Comparison of ENCODE assay signal across 8 mouse cellular contexts in genomic region chr7:46422764-46423412, GRCm38 (mm10). TPM values are rescaled to one million over a fixed set of nuclear protein-coding genes. Genes with fewer than 3 reads are reported as not detected.
A peak's percentile ranks its signal among the peaks of the same experiment; 100 is the strongest.
DNase-seq lines count a peak whose midpoint lies in the region; TF ChIP-seq lines count a peak whose summit lies in the region.

No protein-coding gene starts in this region.

- peak overlapping the region; percentile 29; the same call in 1 of the 2 replicates for H3K4me3 ChIP-seq in layer of hippocampus, adult 2 months

- peak; percentile 77 for TF ChIP-seq CTCF in layer of hippocampus, adult 2 months (conservative IDR thresholded peaks at IDR 0.05)

- H3K27ac ChIP-seq in layer of hippocampus, adult 2 months = peak overlapping the region; percentile 92

- peak; percentile 86 to 88 for DNase-seq in B cell, adult 2 months
- DNase-seq in Muller cell, postnatal 12 days (ENCODE audit: inconsistent ontology term) = peak; percentile 5
- peak; percentile 84 for DNase-seq in cerebellum, adult 9-10 months
- peak; percentile 66 to 74 for DNase-seq in frontal cortex, postnatal 25 days (ENCODE audit: low spot score in 2 of 2)
- DNase-seq in layer of hippocampus, adult 2 months (ENCODE audit: low spot score in 2 of 2) = peak; percentile 82
- DNase-seq in lung, postnatal 14 days = peak; percentile 53
- DNase-seq in right cerebral cortex, adult 18-20 months = peak; percentile 88
- DNase-seq in urinary bladder, adult 2 months (ENCODE audit: low spot score) = no peak

RNA-seq across cellular contexts. Expression of gene Kcnc1, which starts 26.6 kb away (rescaled TPM):
- total RNA-seq in layer of hippocampus, adult 2 months (2021) = 100 to 1,000 TPM; 120 TPM
- 0.19 and 0.34 TPM in 2 replicates for polyA plus RNA-seq in urinary bladder, adult 2 months (2012; rRNA removed)

RNA-seq across cellular contexts. Expression of gene Myod1, which starts 46.6 kb away (rescaled TPM):
- under 1 TPM in 1 of 2 experiments, not detected in 1; 0.20 TPM for total RNA-seq in layer of hippocampus, adult 2 months (2021)
- polyA plus RNA-seq in urinary bladder, adult 2 months (2012; rRNA removed) = 0.29 and 0.50 TPM in 2 replicates
